Mouse (Mus musculus) hindlimb bud, embryonic 11.5 days (tissue): ENCODE results near the gene Dpp10.

Experiments
- DNase-seq: peaks from one replicate; pipeline ENCODE4 v3.0.0-alpha.2; 2012; ENCODE audit warnings: low read depth, low spot score; ENCODE audit errors: extremely low spot score

Gene Dpp10

GRCm38 (mm10) chr1:123923907-123924306 is 121.5 kb downstream of the Dpp10 start:
- DNase-seq, result no peak

GRCm38 (mm10) chr1:123919606-123920005 is 125.8 kb downstream of the Dpp10 start:
- no peak for DNase-seq

- no peak for DNase-seq
Observed at GRCm38 (mm10) chr1:123902628-123903027, 142.7 kb downstream of the Dpp10 start.

- DNase-seq, result no peak
Observed at GRCm38 (mm10) chr1:123901218-123901617, 144.1 kb downstream of the Dpp10 start.

GRCm38 (mm10) chr1:123887243-123887642 is 158.1 kb downstream of the Dpp10 start:
- no peak for DNase-seq

GRCm38 (mm10) chr1:123846881-123847280 is 198.5 kb downstream of the Dpp10 start:
- DNase-seq, result no peak

- no peak for DNase-seq
Observed at GRCm38 (mm10) chr1:123801206-123801605, 244.2 kb downstream of the Dpp10 start.

GRCm38 (mm10) chr1:123765511-123765910 is 279.8 kb downstream of the Dpp10 start:
- DNase-seq, result no peak

GRCm38 (mm10) chr1:123762272-123762671 is 283.1 kb downstream of the Dpp10 start:
- no peak for DNase-seq

- DNase-seq, result no peak
Observed at GRCm38 (mm10) chr1:123756055-123756454, 289.3 kb downstream of the Dpp10 start.

- DNase-seq, result no peak
Observed at GRCm38 (mm10) chr1:123707292-123707691, 338.1 kb downstream of the Dpp10 start.

GRCm38 (mm10) chr1:123658409-123658808 is 386.9 kb downstream of the Dpp10 start:
- DNase-seq, result no peak

GRCm38 (mm10) chr1:123656607-123657006 is 388.8 kb downstream of the Dpp10 start:
- DNase-seq, result no peak

- DNase-seq, result no peak
Observed at GRCm38 (mm10) chr1:123637897-123638296, 407.5 kb downstream of the Dpp10 start.

GRCm38 (mm10) chr1:123628268-123628667 is 417.1 kb downstream of the Dpp10 start:
- DNase-seq, result no peak

GRCm38 (mm10) chr1:123584857-123585256 is 460.5 kb downstream of the Dpp10 start:
- DNase-seq, result no peak

GRCm38 (mm10) chr1:123580112-123580511 is 465.2 kb downstream of the Dpp10 start:
- DNase-seq, result no peak

GRCm38 (mm10) chr1:123573713-123574112 is 471.6 kb downstream of the Dpp10 start:
- DNase-seq, result no peak

- no peak for DNase-seq
Observed at GRCm38 (mm10) chr1:123542496-123542895, 502.9 kb downstream of the Dpp10 start.

- no peak for DNase-seq
Observed at GRCm38 (mm10) chr1:123467729-123468128, 577.6 kb downstream of the Dpp10 start.

- no peak for DNase-seq
Observed at GRCm38 (mm10) chr1:123414163-123414562, 631.2 kb downstream of the Dpp10 start.

GRCm38 (mm10) chr1:123351300-123351699 is 694.1 kb downstream of the Dpp10 start:
- no peak for DNase-seq

- no peak for DNase-seq
Observed at GRCm38 (mm10) chr1:123337877-123338276, 707.5 kb downstream of the Dpp10 start.

GRCm38 (mm10) chr1:123316886-123317285 is 728.5 kb downstream of the Dpp10 start:
- no peak for DNase-seq
